Mouse (Mus musculus): Measurements from ENCODE around the gene Ccdc28a. TPM values are rescaled to one million over a fixed set of nuclear protein-coding genes. Genes with fewer than 3 reads are reported as not detected.

Ccdc28a gene
- polyA plus RNA-seq, 1 experiment from 2014 or later: 10.9 TPM

GRCm38 (mm10) chr10:18233891-18234290, 907 bp downstream of the Ccdc28a start:
- ATAC-seq (replicated peaks; ENCODE audit: extremely low read depth, insufficient read depth, low FRiP score): no peak
- no peak overlapping the region for H3K4me3 ChIP-seq (ENCODE audit: low read length)
- H3K9me3 ChIP-seq (replicated peaks; ENCODE audit: control insufficient read depth, low read length): no peaks in the 10 kb centered on the region
- no peaks in the 10 kb centered on the region for H3K36me3 ChIP-seq (ENCODE audit: control insufficient read depth, insufficient read depth)
- no peak overlapping the region for H3K9ac ChIP-seq (ENCODE audit: low read length)
- peak overlapping the region; percentile 83; the same call in 1 of the 2 replicates for H3K4me2 ChIP-seq (ENCODE audit: low read depth, low read length)
- no peaks in the 10 kb centered on the region for H3K27me3 ChIP-seq (ENCODE audit: control insufficient read depth, insufficient read depth, low read length)
- 49% methylated on average over 3 of the region's 3 CpGs for WGBS
- H3K4me1 ChIP-seq (ENCODE audit: control insufficient read depth, insufficient read depth, low read length): peaks cover 5% of the 10 kb centered on the region; the same call in 1 of the 2 replicates
- H3K27ac ChIP-seq (ENCODE audit: low read length): no peak overlapping the region

- ATAC-seq (replicated peaks; ENCODE audit: extremely low read depth, insufficient read depth, low FRiP score): no peak
- Histone ChIP-seq H3K9ac (ENCODE audit: low read length) (no peak overlapping the region), H3K27ac (ENCODE audit: low read length) (no peak overlapping the region), H3K4me3 (ENCODE audit: low read length) (no peak overlapping the region), H3K4me1 (ENCODE audit: control insufficient read depth, insufficient read depth, low read length) (no peaks in the 10 kb centered on the region), H3K27me3 (ENCODE audit: control insufficient read depth, insufficient read depth, low read length) (no peaks in the 10 kb centered on the region), H3K9me3 (replicated peaks; ENCODE audit: control insufficient read depth, low read length) (no peaks in the 10 kb centered on the region), H3K36me3 (ENCODE audit: control insufficient read depth, insufficient read depth) (no peaks in the 10 kb centered on the region), H3K4me2 (ENCODE audit: low read depth, low read length) (no peak overlapping the region)
- WGBS: 89% methylated on average over 3 of the region's 3 CpGs
Measured at GRCm38 (mm10) chr10:18224386-18224785, 10.4 kb downstream of the Ccdc28a start.

GRCm38 (mm10) chr10:18219351-18219750, 15.4 kb downstream of the Ccdc28a start:
- 75% methylated on average over 10 of the region's 10 CpGs for WGBS
- Histone ChIP-seq H3K9ac (ENCODE audit: low read length) (no peak overlapping the region), H3K27ac (ENCODE audit: low read length) (no peak overlapping the region), H3K27me3 (ENCODE audit: control insufficient read depth, insufficient read depth, low read length) (no peaks in the 10 kb centered on the region), H3K4me3 (ENCODE audit: low read length) (no peak overlapping the region), H3K4me1 (ENCODE audit: control insufficient read depth, insufficient read depth, low read length) (no peaks in the 10 kb centered on the region), H3K4me2 (ENCODE audit: low read depth, low read length) (no peak overlapping the region), H3K36me3 (ENCODE audit: control insufficient read depth, insufficient read depth) (no peaks in the 10 kb centered on the region), H3K9me3 (replicated peaks; ENCODE audit: control insufficient read depth, low read length) (no peaks in the 10 kb centered on the region)
- no peak for ATAC-seq (replicated peaks; ENCODE audit: extremely low read depth, insufficient read depth, low FRiP score)

GRCm38 (mm10) chr10:18214124-18214523, 20.7 kb downstream of the Ccdc28a start:
- H3K27ac ChIP-seq (ENCODE audit: low read length): no peak overlapping the region
- no peak for ATAC-seq (replicated peaks; ENCODE audit: extremely low read depth, insufficient read depth, low FRiP score)
- no peak overlapping the region for H3K4me3 ChIP-seq (ENCODE audit: low read length)
- no peak overlapping the region for H3K4me2 ChIP-seq (ENCODE audit: low read depth, low read length)
- H3K9me3 ChIP-seq (replicated peaks; ENCODE audit: control insufficient read depth, low read length): no peaks in the 10 kb centered on the region
- H3K27me3 ChIP-seq (ENCODE audit: control insufficient read depth, insufficient read depth, low read length): no peaks in the 10 kb centered on the region
- H3K9ac ChIP-seq (ENCODE audit: low read length): no peak overlapping the region
- no peaks in the 10 kb centered on the region for H3K36me3 ChIP-seq (ENCODE audit: control insufficient read depth, insufficient read depth)
- no peaks in the 10 kb centered on the region for H3K4me1 ChIP-seq (ENCODE audit: control insufficient read depth, insufficient read depth, low read length)
- 69% methylated on average over 5 of the region's 5 CpGs for WGBS

GRCm38 (mm10) chr10:18213373-18213772, 21.4 kb downstream of the Ccdc28a start:
- Histone ChIP-seq H3K27ac (ENCODE audit: low read length) (no peak overlapping the region), H3K4me3 (ENCODE audit: low read length) (no peak overlapping the region), H3K9me3 (replicated peaks; ENCODE audit: control insufficient read depth, low read length) (no peaks in the 10 kb centered on the region), H3K27me3 (ENCODE audit: control insufficient read depth, insufficient read depth, low read length) (no peaks in the 10 kb centered on the region), H3K4me2 (ENCODE audit: low read depth, low read length) (no peak overlapping the region), H3K9ac (ENCODE audit: low read length) (no peak overlapping the region), H3K36me3 (ENCODE audit: control insufficient read depth, insufficient read depth) (no peaks in the 10 kb centered on the region), H3K4me1 (ENCODE audit: control insufficient read depth, insufficient read depth, low read length) (no peaks in the 10 kb centered on the region)
- no peak for ATAC-seq (replicated peaks; ENCODE audit: extremely low read depth, insufficient read depth, low FRiP score)
- 70% methylated on average over 4 of the region's 4 CpGs for WGBS

- Histone ChIP-seq H3K4me3 (ENCODE audit: low read length) (no peak within 1 kb of the TSS), H3K9ac (ENCODE audit: low read length) (no peak within 1 kb of the TSS), H3K9me3 (replicated peaks; ENCODE audit: control insufficient read depth, low read length) (no peaks in the 10 kb centered on the region), H3K4me2 (ENCODE audit: low read depth, low read length) (peak within 1 kb of the TSS; percentile 53), H3K36me3 (ENCODE audit: control insufficient read depth, insufficient read depth) (no peaks in the 10 kb centered on the region), H3K27ac (ENCODE audit: low read length) (no peak within 1 kb of the TSS), H3K27me3 (ENCODE audit: control insufficient read depth, insufficient read depth, low read length) (no peaks in the 10 kb centered on the region), H3K4me1 (ENCODE audit: control insufficient read depth, insufficient read depth, low read length) (no peaks in the 10 kb centered on the region)
- ATAC-seq (replicated peaks; ENCODE audit: extremely low read depth, insufficient read depth, low FRiP score): peak; percentile 45; the same call in 1 of the 2 replicates
- 6% methylated on average over 11 of the region's 11 CpGs for WGBS
Measured at GRCm38 (mm10) chr10:18210726-18211125, 24.1 kb downstream of the Ccdc28a start, which contains the start of gene Ect2l. Gene Ect2l, minus strand, starts transcription at chr10:18210890.

GRCm38 (mm10) chr10:18210119-18210518, 24.7 kb downstream of the Ccdc28a start:
- WGBS: 60% methylated on average over 6 of the region's 6 CpGs
- ATAC-seq (replicated peaks; ENCODE audit: extremely low read depth, insufficient read depth, low FRiP score): no peak

GRCm38 (mm10) chr10:18204067-18204466, 30.7 kb downstream of the Ccdc28a start:
- no peak overlapping the region for H3K9ac ChIP-seq (ENCODE audit: low read length)
- H3K4me3 ChIP-seq (ENCODE audit: low read length): no peak overlapping the region
- 31% methylated on average over 7 of the region's 7 CpGs for WGBS

More at GRCm38 (mm10) chr10:18210119-18210518, 24.7 kb downstream of the Ccdc28a start:
- Histone ChIP-seq H3K4me1 (ENCODE audit: control insufficient read depth, insufficient read depth, low read length) (no peaks in the 10 kb centered on the region), H3K9me3 (replicated peaks; ENCODE audit: control insufficient read depth, low read length) (no peaks in the 10 kb centered on the region), H3K36me3 (ENCODE audit: control insufficient read depth, insufficient read depth) (no peaks in the 10 kb centered on the region), H3K27me3 (ENCODE audit: control insufficient read depth, insufficient read depth, low read length) (no peaks in the 10 kb centered on the region), H3K4me3 (ENCODE audit: low read length) (no peak overlapping the region), H3K27ac (ENCODE audit: low read length) (no peak overlapping the region), H3K9ac (ENCODE audit: low read length) (no peak overlapping the region), H3K4me2 (ENCODE audit: low read depth, low read length) (no peak overlapping the region)

GRCm38 (mm10) chr10:18202401-18202800, 32.4 kb downstream of the Ccdc28a start:
- Histone ChIP-seq H3K36me3 (ENCODE audit: control insufficient read depth, insufficient read depth) (no peaks in the 10 kb centered on the region), H3K4me3 (ENCODE audit: low read length) (no peak overlapping the region), H3K27me3 (ENCODE audit: control insufficient read depth, insufficient read depth, low read length) (no peaks in the 10 kb centered on the region), H3K9ac (ENCODE audit: low read length) (no peak overlapping the region), H3K27ac (ENCODE audit: low read length) (no peak overlapping the region), H3K9me3 (replicated peaks; ENCODE audit: control insufficient read depth, low read length) (no peaks in the 10 kb centered on the region), H3K4me1 (ENCODE audit: control insufficient read depth, insufficient read depth, low read length) (no peaks in the 10 kb centered on the region), H3K4me2 (ENCODE audit: low read depth, low read length) (no peak overlapping the region)
- 74% methylated on average over 3 of the region's 3 CpGs for WGBS
- ATAC-seq (replicated peaks; ENCODE audit: extremely low read depth, insufficient read depth, low FRiP score): no peak

More at GRCm38 (mm10) chr10:18204067-18204466, 30.7 kb downstream of the Ccdc28a start:
- H3K27me3 ChIP-seq (ENCODE audit: control insufficient read depth, insufficient read depth, low read length): no peaks in the 10 kb centered on the region
- no peak overlapping the region for H3K27ac ChIP-seq (ENCODE audit: low read length)
- no peaks in the 10 kb centered on the region for H3K4me1 ChIP-seq (ENCODE audit: control insufficient read depth, insufficient read depth, low read length)
- no peaks in the 10 kb centered on the region for H3K9me3 ChIP-seq (replicated peaks; ENCODE audit: control insufficient read depth, low read length)
- no peak overlapping the region for H3K4me2 ChIP-seq (ENCODE audit: low read depth, low read length)
- no peak for ATAC-seq (replicated peaks; ENCODE audit: extremely low read depth, insufficient read depth, low FRiP score)
- H3K36me3 ChIP-seq (ENCODE audit: control insufficient read depth, insufficient read depth): no peaks in the 10 kb centered on the region

All from heart, embryonic 16.5 days (tissue).